Mouse (Mus musculus): ENCODE results near the gene Aff3.

Aff3 gene

GRCm38 (mm10) chr1:38496886-38497528 is 167.7 kb downstream of the Aff3 start:
- no peak for DNase-seq (ENCODE audit: low read depth, low spot score)

DNA sequence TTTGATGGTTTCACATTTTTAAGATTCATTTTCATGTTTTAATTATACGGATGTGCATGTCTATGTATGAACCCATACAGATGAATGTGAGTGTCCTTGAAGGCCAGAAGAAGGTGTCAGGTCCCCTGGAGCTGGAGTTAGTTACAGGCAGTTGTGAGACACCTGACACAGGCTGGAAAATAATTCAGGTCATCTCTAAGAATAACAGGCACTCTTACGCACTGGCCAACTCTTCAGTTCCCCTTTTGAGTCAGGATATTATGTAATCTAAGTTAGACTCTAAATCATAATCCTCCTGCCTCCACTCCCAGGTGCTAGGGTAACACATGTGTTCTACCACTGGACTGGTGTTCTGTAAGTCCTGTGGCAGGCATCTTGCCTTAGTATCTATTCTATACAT is 169.5 kb downstream of the Aff3 start:
- peak; percentile 61 for DNase-seq (ENCODE audit: low read depth, low spot score)

- DNase-seq (ENCODE audit: low read depth, low spot score): no peak
Measured at GRCm38 (mm10) chr1:38489733-38490132, 175.0 kb downstream of the Aff3 start.

- DNase-seq (ENCODE audit: low read depth, low spot score): no peak
Measured at GRCm38 (mm10) chr1:38488667-38489210, 176.0 kb downstream of the Aff3 start.

DNA sequence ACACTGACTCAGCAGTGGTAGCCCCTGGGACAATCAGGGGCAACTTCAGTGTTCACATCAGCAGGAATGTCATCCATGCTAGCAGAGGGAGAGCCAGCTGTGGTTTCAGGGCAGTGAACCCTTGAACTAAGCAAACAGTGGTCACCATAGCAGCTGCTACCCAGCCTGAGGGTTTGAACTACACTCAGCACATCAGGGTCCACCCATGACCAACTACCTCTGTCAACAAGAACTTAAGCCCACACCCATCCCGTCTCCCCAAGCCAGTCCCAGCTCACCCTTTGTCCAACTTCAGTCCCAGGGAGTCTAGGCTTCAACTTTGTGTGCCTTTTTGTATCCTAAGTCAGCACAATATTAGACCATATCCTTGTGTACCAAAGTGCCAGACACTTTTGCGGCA is 176.9 kb downstream of the Aff3 start:
- DNase-seq (ENCODE audit: low read depth, low spot score): no peak

GRCm38 (mm10) chr1:38483191-38483590 is 181.6 kb downstream of the Aff3 start:
- DNase-seq (ENCODE audit: low read depth, low spot score): no peak

GRCm38 (mm10) chr1:38478246-38478743 is 186.5 kb downstream of the Aff3 start:
- DNase-seq (ENCODE audit: low read depth, low spot score): no peak

DNA sequence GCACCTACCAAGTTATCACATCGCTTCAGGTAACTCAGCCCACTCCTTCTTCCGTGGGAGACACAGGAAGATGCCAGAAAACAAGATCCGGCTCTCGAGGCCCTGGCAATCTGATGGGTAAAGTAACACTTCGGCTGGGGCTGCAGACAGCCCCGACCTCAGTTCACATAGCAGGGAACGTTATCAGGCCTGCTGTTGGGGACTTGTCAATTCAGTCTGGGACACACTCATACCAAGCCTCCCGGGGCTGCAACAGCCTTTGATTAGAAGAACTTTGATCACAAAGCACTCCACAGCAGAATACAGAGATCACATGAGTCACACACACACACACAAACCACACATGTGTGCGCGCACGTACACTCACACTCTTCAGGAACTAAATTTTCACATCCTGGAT is 193.9 kb downstream of the Aff3 start:
- no peak for DNase-seq (ENCODE audit: low read depth, low spot score)

DNA sequence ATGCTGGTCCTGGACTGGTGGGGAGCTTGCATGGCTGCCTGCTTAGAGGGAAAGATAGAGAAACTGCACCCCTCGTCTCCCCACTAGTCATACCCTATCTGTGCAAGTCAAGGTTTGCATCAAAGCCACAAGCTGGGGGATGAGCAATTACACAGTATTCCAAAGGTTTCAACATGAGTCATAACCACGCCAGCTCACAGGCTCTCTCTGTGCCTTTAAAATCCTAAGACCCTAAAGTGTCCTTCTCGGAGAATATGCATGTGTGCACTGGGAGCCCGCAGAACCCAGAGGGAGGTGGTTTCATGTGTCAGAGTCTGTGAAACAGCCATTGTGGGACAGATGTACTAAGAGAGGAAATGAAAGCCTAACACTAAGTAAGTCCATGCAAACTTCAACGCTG is 194.6 kb downstream of the Aff3 start:
- DNase-seq (ENCODE audit: low read depth, low spot score): no peak

- DNase-seq (ENCODE audit: low read depth, low spot score): no peak
Measured at GRCm38 (mm10) chr1:38467305-38468083, 197.3 kb downstream of the Aff3 start.

DNA sequence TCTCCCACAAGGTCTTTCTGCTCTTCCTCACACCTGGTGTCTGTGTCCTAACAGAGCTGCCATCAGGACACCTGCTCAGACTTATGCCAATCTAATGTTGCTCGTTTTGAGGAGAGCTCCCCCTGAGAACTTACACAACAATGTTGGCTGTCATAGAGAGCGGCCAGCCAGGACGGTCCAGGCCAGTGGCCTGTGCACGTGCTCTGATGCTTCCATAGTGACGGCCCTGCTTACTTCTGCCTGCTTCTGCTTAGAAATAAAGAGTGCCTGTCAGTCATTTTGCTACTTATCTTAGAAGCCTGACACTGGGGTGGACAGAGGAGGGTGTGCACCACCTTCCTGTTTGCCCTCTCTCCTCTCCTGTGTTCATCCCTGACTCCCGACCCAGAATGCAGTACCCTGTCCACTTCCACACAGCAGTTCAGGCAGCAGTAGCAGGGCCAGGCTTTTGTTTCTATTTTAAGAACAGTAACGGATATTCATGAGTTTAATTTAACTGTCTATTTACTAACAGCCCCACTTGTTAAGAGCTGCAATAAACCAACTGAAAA is 208.0 kb downstream of the Aff3 start:
- no peak for DNase-seq (ENCODE audit: low read depth, low spot score)

- no peak for DNase-seq (ENCODE audit: low read depth, low spot score)
Measured at GRCm38 (mm10) chr1:38454921-38455320, 209.8 kb downstream of the Aff3 start.

DNA sequence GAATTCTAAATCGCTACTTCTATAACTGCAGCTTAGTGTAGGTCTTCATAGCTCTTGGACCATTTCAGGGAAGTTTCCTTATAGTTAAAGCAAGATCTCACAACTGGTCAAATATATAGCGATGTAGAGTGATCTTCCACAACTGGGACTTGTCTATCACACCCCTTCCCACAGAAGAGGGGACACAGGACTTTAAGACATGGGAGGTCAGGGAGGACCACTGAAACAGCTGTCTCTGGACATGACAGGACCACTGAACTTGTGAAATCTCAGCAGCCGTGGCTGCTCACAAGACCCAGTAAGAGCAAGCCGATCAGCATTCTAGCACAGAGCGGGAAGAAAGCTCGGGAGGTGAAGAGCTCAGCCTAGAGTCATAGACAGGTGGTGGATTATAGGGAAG is 213.4 kb downstream of the Aff3 start:
- no peak for DNase-seq (ENCODE audit: low read depth, low spot score)

- peak; percentile 45 for DNase-seq (ENCODE audit: low read depth, low spot score)
Measured at GRCm38 (mm10) chr1:38450677-38451076, 214.1 kb downstream of the Aff3 start.

DNA sequence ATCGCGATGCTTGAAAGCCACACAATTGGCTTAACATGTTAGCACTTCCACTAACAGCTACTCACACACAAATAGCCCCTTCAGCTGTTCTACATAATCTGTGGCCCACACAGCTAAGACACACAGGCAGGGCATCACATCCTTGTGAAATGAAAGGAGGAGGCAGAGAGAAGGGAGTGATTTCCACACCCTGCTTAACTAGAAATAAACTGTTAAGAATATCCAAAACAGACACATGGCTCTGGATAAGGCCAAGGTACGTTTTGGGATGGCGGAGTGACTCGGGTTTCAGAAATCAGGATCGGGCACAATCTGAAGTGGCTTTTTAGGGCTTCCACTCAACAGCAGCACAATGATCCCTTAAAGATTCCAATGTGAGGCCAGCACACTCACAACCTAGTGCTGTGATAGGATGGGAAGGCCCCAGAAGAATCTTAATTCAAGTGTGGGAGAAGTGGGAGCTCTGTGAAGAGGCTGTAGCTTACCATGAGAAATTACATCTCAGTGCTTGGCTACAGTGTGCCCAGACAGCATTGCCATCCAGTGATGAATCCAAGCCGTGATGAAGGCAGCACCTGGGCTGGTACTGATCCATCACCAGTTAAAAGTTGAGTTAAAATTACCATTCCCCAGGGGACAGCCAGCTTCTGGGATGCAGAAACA is 214.8 kb downstream of the Aff3 start:
- no peak for DNase-seq (ENCODE audit: low read depth, low spot score)

DNA sequence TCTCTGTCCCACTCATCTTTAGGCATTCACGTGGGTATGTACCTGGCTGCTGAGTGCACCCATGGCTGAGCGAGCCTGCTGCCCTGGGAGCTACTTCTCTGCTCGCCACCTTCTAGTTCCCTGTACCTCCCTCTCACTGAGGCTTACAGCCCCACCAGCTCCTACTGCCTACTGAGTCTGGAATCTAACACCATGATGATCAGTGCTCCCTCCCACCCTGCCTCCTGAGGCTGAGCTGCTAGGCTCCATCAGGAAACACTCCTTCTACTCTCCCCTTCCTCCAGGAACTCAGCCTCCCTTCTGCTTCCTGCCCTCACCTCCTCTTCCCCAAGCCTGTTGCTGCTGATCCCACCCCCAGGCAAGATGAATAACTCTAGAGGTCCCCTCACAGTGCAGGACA is 215.9 kb downstream of the Aff3 start:
- no peak for DNase-seq (ENCODE audit: low read depth, low spot score)

DNA sequence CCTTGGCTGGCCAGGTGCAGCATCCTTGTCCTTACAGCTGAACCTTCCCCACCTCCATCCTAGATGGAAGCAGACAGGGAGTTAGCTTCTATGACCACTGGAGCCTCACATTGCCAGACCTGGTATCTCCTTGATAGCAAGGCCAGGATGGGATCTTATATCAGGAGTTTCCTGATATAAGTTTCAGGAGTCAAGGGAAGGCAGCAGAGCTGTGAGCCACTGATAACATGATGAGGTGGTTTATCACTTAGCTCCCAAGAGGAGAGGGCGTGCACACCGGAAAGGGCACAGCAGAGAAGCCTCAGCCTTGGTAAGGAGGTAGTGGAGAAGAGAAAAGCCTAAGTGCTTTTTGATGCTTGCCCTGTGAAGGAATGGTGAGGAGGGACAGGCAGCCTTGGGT is 217.2 kb downstream of the Aff3 start:
- no peak for DNase-seq (ENCODE audit: low read depth, low spot score)

GRCm38 (mm10) chr1:38446152-38446820 is 218.5 kb downstream of the Aff3 start:
- no peak for DNase-seq (ENCODE audit: low read depth, low spot score)

DNA sequence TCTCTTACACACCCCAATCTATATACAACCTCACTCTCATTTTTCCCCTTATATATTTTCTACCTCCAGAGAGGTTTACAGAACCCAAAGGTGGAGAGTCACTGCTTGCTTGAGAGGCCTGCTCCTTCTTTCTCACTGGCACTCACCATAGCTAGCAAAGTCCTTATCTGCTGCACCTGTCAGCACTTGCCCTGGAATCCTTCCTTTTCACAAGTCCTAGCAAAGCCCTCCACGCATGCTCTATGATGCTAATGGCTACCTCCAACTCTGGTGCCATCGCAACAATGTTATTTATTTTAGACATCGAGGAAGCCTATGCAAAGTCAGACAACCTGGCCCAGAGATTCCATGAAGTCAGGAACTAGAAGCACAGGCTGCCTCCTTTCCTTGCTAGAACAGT is 221.9 kb downstream of the Aff3 start:
- no peak for DNase-seq (ENCODE audit: low read depth, low spot score)

GRCm38 (mm10) chr1:38442479-38442878 is 222.3 kb downstream of the Aff3 start:
- no peak for DNase-seq (ENCODE audit: low read depth, low spot score)

DNA sequence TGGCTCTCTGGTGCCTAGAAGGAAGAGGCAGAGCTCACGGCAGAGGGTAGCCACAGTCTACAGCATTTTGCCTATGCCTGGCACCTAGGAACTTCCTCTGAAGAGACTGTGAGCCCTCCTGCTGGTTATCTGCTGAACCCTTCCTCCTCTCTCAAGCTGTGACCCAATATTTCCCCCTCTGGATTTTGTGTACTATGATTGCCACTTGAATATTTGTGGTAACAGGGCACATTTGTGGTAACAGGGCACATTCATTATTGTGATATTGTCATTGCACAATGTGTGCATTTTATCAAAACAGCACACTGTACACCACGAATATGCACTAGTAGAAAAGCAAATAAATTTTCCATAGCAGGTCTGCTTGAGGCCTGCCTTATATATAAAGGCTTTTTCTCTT is 223.0 kb downstream of the Aff3 start:
- no peak for DNase-seq (ENCODE audit: low read depth, low spot score)

- DNase-seq (ENCODE audit: low read depth, low spot score): no peak
Measured at GRCm38 (mm10) chr1:38440471-38440815, 224.3 kb downstream of the Aff3 start.
